Mouse (Mus musculus) lung, adult 2 months (tissue): ENCODE measurements at regions not wholly inside any gene's neighbourhood (a gene's known extent, or its start where the extent isn't known, plus 50 kb on each side); places are given as distances from the start of the nearest gene placed in this dataset.

Source experiments
- CTCF ChIP-seq: fragments of 200-500 bp; IDR thresholded peaks from 2 replicates; pipeline ENCODE4 v1.5.1; 2011; ENCODE audit warnings: mild to moderate bottlenecking, low read length, control low read depth; ENCODE audit not compliant: insufficient read depth
- POLR2A ChIP-seq: fragments of 200-500 bp; IDR thresholded peaks from 2 replicates; pipeline ENCODE4 v1.6.1; 2011; ENCODE audit warnings: low read depth, mild to moderate bottlenecking, control low read depth, low read length, borderline replicate concordance; ENCODE audit errors: extremely low read depth

- TF ChIP-seq CTCF (no peak), POLR2A (no peak)
These were observed 258.9 kb upstream of the BC052040 start for GRCm38 (mm10) chr2:115322582-115322981.
